Mouse (Mus musculus): ENCODE results near the gene Bcl9l. TPM values are rescaled to one million over a fixed set of nuclear protein-coding genes. Genes with fewer than 3 reads are reported as not detected.

The Bcl9l gene
- polyA plus RNA-seq, 2 experiments, result 20.5 to 41.2 TPM

DNA sequence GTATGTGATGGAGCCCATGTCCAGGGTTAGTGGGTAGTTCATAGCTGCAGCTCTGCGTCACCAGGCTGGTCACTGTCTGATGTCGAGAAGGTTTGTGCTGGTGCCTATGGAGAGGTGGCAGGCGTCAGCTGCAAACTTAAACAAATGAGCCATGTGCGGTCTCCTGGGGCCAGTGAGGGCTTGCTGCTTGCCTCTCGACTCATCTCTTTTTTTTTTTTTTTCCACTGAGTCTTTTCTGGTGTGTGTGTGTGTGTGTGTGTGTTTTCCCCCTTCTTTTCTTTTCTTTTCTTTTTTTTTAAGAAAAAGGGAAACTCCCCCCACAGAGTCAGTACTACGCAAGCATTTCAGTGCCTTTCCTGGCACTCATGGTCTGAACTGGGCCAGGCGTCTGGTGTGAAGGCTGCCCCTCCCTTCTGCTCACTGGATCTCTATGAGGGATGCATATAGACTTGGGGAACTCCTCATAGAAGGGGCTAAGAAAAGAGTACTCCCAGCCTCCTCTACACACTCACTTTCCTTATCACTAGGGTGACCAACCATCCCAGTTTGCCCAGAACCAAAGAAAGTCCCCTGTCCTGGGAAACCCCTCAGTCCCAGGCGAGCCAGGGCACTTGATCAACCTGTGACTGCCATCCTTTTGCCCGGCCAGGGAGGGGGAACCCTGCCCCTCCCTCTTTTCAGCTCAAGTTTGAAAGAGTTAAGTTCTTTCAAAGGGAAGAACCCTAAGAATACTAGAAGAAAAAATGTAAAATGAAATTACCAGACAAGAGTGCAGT, 43.9 kb downstream of the Bcl9l start:
- WGBS, result 62% methylated on average over 9 of the region's 9 CpGs
- Histone ChIP-seq H3K4me3 (replicated peaks; ENCODE audit: low read length) (no peak overlapping the region), H3K9me3 (ENCODE audit: control insufficient read depth, low read length) (no peaks in the 10 kb centered on the region), H3K27me3 (ENCODE audit: control insufficient read depth, insufficient read depth, low read length) (no peaks in the 10 kb centered on the region), H3K9ac (ENCODE audit: low read depth, low read length, severe bottlenecking) (no peak overlapping the region), H3K4me1 (ENCODE audit: control insufficient read depth, insufficient read depth, low read length) (no peaks in the 10 kb centered on the region), H3K36me3 (ENCODE audit: control insufficient read depth, insufficient read depth, low read length) (no peaks in the 10 kb centered on the region), H3K27ac (replicated peaks; ENCODE audit: low read depth, low read length) (no peak overlapping the region), H3K4me2 (replicated peaks; ENCODE audit: low read depth, low read length, severe bottlenecking) (no peak overlapping the region)
- ATAC-seq (ENCODE audit: low FRiP score, low read depth), result no peak
- DNase-seq (ENCODE audit: low spot score), result no peak
- TF ChIP-seq POLR2A (IDR thresholded peaks at IDR 0.05; ENCODE audit: borderline replicate concordance, extremely low read depth, insufficient read depth, insufficient read length), result no peak

DNA sequence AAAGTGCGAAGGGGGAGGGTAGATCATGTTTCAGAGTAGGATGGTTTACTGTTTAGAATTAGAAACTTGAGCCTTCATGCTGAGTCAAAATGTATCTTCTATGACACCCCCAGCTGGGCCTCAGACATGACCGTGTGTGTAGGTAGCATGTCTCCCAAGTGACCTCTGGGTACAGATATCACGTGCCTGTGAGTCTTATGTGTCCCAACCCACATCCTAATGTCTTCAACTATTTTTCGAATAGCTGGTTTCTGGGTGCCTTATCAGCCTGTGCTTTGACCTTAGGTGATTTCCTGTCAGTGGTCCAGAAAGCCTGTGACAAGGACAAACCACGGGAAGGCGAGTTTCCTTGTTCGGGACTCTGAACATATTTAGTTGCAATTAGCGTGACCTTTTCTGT, 45.7 kb downstream of the Bcl9l start:
- Histone ChIP-seq H3K4me2 (replicated peaks; ENCODE audit: low read depth, low read length, severe bottlenecking) (no peak overlapping the region), H3K4me3 (replicated peaks; ENCODE audit: low read length) (no peak overlapping the region), H3K9me3 (ENCODE audit: control insufficient read depth, low read length) (no peaks in the 10 kb centered on the region), H3K9ac (ENCODE audit: low read depth, low read length, severe bottlenecking) (no peak overlapping the region), H3K27me3 (ENCODE audit: control insufficient read depth, insufficient read depth, low read length) (no peaks in the 10 kb centered on the region), H3K36me3 (ENCODE audit: control insufficient read depth, insufficient read depth, low read length) (no peaks in the 10 kb centered on the region), H3K4me1 (ENCODE audit: control insufficient read depth, insufficient read depth, low read length) (no peaks in the 10 kb centered on the region), H3K27ac (replicated peaks; ENCODE audit: low read depth, low read length) (no peak overlapping the region)
- TF ChIP-seq POLR2A (IDR thresholded peaks at IDR 0.05; ENCODE audit: borderline replicate concordance, extremely low read depth, insufficient read depth, insufficient read length), result no peak
- 74% methylated on average over 8 of the region's 8 CpGs for WGBS
- DNase-seq (ENCODE audit: low spot score) (no peak), ATAC-seq (ENCODE audit: low FRiP score, low read depth) (no peak)

DNA sequence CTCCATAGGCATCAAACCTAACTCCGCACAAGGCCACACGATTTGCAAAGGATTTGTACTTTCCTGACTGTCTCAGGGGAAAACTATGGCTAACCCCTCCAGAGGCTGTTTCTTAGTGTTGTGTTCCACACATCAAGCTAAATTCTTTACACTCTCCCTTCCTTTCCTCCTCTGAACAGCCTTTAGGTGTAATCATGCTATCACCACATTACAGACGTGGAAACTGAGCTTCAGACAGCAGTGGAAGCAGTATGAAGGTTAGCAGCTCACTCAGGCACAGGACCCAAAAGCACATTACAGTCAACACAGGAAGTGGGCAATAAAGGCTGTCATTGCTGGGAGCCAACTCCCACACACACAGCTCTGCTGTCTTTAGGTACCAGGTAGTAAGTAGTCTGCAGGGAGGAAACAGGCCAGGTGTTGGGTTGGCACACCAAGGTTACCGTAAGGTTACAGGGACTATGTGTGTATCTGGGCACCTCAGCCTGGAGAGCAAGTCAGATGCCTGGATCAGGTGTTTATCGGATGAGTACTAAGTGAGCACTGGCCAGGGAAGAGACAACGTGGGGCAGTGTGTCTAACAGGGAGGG, 50.5 kb downstream of the Bcl9l start:
- H3K36me3 ChIP-seq (ENCODE audit: control insufficient read depth, insufficient read depth, low read length), result no peaks in the 10 kb centered on the region
- H3K9me3 ChIP-seq (ENCODE audit: control insufficient read depth, low read length), result no peaks in the 10 kb centered on the region
- ATAC-seq (ENCODE audit: low FRiP score, low read depth) (no peak), DNase-seq (ENCODE audit: low spot score) (no peak)
- 73% methylated on average over 6 of the region's 6 CpGs for WGBS
- no peak overlapping the region for H3K4me3 ChIP-seq (replicated peaks; ENCODE audit: low read length)
- no peaks in the 10 kb centered on the region for H3K27me3 ChIP-seq (ENCODE audit: control insufficient read depth, insufficient read depth, low read length)
- no peak overlapping the region for H3K4me2 ChIP-seq (replicated peaks; ENCODE audit: low read depth, low read length, severe bottlenecking)
- no peaks in the 10 kb centered on the region for H3K4me1 ChIP-seq (ENCODE audit: control insufficient read depth, insufficient read depth, low read length)
- no peak for TF ChIP-seq POLR2A (IDR thresholded peaks at IDR 0.05; ENCODE audit: borderline replicate concordance, extremely low read depth, insufficient read depth, insufficient read length)
- H3K27ac ChIP-seq (replicated peaks; ENCODE audit: low read depth, low read length), result no peak overlapping the region
- no peak overlapping the region for H3K9ac ChIP-seq (ENCODE audit: low read depth, low read length, severe bottlenecking)

GRCm38 (mm10) chr9:44537625-44538301, 55.1 kb downstream of the Bcl9l start:
- 68% methylated on average over 19 of the region's 19 CpGs for WGBS
- Histone ChIP-seq H3K9ac (ENCODE audit: low read depth, low read length, severe bottlenecking) (no peak overlapping the region), H3K4me1 (ENCODE audit: control insufficient read depth, insufficient read depth, low read length) (no peaks in the 10 kb centered on the region), H3K9me3 (ENCODE audit: control insufficient read depth, low read length) (no peaks in the 10 kb centered on the region), H3K27ac (replicated peaks; ENCODE audit: low read depth, low read length) (no peak overlapping the region), H3K4me3 (replicated peaks; ENCODE audit: low read length) (no peak overlapping the region), H3K4me2 (replicated peaks; ENCODE audit: low read depth, low read length, severe bottlenecking) (no peak overlapping the region), H3K36me3 (ENCODE audit: control insufficient read depth, insufficient read depth, low read length) (no peaks in the 10 kb centered on the region), H3K27me3 (ENCODE audit: control insufficient read depth, insufficient read depth, low read length) (no peaks in the 10 kb centered on the region)
- no peak for TF ChIP-seq POLR2A (IDR thresholded peaks at IDR 0.05; ENCODE audit: borderline replicate concordance, extremely low read depth, insufficient read depth, insufficient read length)
- DNase-seq (ENCODE audit: low spot score), result no peak
- no peak for ATAC-seq (ENCODE audit: low FRiP score, low read depth)

GRCm38 (mm10) chr9:44539816-44540421, 57.3 kb downstream of the Bcl9l start:
- no peak for ATAC-seq (ENCODE audit: low FRiP score, low read depth)
- H3K27me3 ChIP-seq (ENCODE audit: control insufficient read depth, insufficient read depth, low read length), result no peaks in the 10 kb centered on the region
- H3K36me3 ChIP-seq (ENCODE audit: control insufficient read depth, insufficient read depth, low read length), result no peaks in the 10 kb centered on the region
- WGBS, result 43% methylated on average over 2 of the region's 2 CpGs
- H3K4me1 ChIP-seq (ENCODE audit: control insufficient read depth, insufficient read depth, low read length), result no peaks in the 10 kb centered on the region
- TF ChIP-seq POLR2A (IDR thresholded peaks at IDR 0.05; ENCODE audit: borderline replicate concordance, extremely low read depth, insufficient read depth, insufficient read length), result no peak
- DNase-seq (ENCODE audit: low spot score), result no peak
- no peak overlapping the region for H3K4me3 ChIP-seq (replicated peaks; ENCODE audit: low read length)
- H3K9me3 ChIP-seq (ENCODE audit: control insufficient read depth, low read length), result no peaks in the 10 kb centered on the region
- no peak overlapping the region for H3K27ac ChIP-seq (replicated peaks; ENCODE audit: low read depth, low read length)
- no peak overlapping the region for H3K4me2 ChIP-seq (replicated peaks; ENCODE audit: low read depth, low read length, severe bottlenecking)
- H3K9ac ChIP-seq (ENCODE audit: low read depth, low read length, severe bottlenecking), result no peak overlapping the region
